Mouse (Mus musculus) midbrain, embryonic 12.5 days (tissue): ENCODE data around the gene Grm5. TPM values are rescaled to one million over a fixed set of nuclear protein-coding genes. Genes with fewer than 3 reads are reported as not detected.

Experiments
- ATAC-seq: fragments of 200-750 bp; cut with Nextera tagmentation; 2 replicates; pipeline ENCODE4 v1.8.0; 2017; ENCODE audit warnings: low read depth, moderate TSS enrichment, moderate library complexity; ENCODE audit not compliant: low FRiP score
- H3K27ac ChIP-seq: fragments of 300-500 bp; sonication (generic); replicated peaks from 2 replicates; pipeline ENCODE4 v1.5.1; 2016; ENCODE audit warnings: mild to moderate bottlenecking
- H3K27me3 ChIP-seq: fragments of 300-500 bp; sonication (generic); 2 replicates; pipeline ENCODE4 v1.6.1; 2016; ENCODE audit warnings: mild to moderate bottlenecking
- H3K36me3 ChIP-seq: fragments of 300-500 bp; sonication (generic); 2 replicates; pipeline ENCODE4 v1.6.1; 2016
- H3K4me1 ChIP-seq: fragments of 300-500 bp; sonication (generic); 2 replicates; pipeline ENCODE4 v1.6.1; 2016
- H3K4me2 ChIP-seq: fragments of 300-500 bp; sonication (generic); replicated peaks from 2 replicates; pipeline ENCODE4 v1.6.1; 2016; ENCODE audit warnings: mild to moderate bottlenecking, moderate library complexity
- H3K4me3 ChIP-seq: fragments of 300-500 bp; sonication (generic); 2 replicates; pipeline ENCODE4 v1.5.1; 2016; ENCODE audit warnings: mild to moderate bottlenecking
- H3K9ac ChIP-seq: fragments of 300-500 bp; sonication (generic); replicated peaks from 2 replicates; pipeline ENCODE4 v1.6.1; 2016; ENCODE audit warnings: mild to moderate bottlenecking, moderate library complexity
- H3K9me3 ChIP-seq: fragments of 300-500 bp; sonication (generic); 2 replicates; pipeline ENCODE4 v1.6.1; 2016; ENCODE audit warnings: mild to moderate bottlenecking
- WGBS: fragments of 180-500 bp; shearing (Covaris S2); methylation state at CpG from one replicate; pipeline ENCODE4 v1.1.7; 2016; 5-methylcytosine and 5-hydroxymethylcytosine counted together
- polyA plus RNA-seq: library from polyadenylated mRNA; unstranded; fragments of >200 nt; fragmentation: Nextera tagmentation; extraction: Ambion mirVana; gene quantifications from 2 replicates; pipeline ENCODE4 v1.2.1, GENCODE M21; 2016

Gene Grm5
- polyA plus RNA-seq, 1 experiment from 2014 or later: 0.84 TPM

DNA sequence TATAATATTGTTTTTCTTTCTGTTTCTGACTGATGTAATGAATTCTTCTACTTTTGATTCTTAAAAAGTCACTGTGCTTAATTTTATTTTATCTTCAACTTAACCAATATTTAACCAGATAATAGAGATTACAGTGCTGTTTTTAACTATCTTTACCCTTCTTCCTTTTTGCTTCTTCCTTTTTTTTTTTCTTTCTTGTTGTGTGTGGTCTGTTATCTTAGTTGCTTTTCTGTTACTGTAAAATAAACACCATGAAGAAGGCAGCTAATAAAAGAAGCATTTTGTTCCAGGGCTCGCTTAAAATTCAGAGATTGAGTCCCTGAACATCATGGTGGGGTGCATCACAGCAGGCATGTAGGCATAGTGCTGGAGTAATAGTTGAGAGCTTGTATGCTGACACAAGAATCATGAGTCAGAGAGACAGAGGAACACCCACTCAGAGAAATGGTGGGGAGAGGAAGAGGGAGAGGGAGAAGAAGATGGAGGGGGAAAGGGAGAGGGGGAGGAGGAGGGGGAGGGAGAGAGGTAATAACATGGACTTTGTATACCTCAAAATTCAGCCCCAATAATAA is 512.7 kb downstream of the Grm5 start:
- ATAC-seq: no peak
- WGBS: 45% methylated on average over 1 of the region's 1 CpGs
- H3K9ac ChIP-seq: no peak overlapping the region

GRCm38 (mm10) chr7:88097715-88098114 is 513.7 kb downstream of the Grm5 start:
- peak; percentile 76 for ATAC-seq

More for the DNA sequence above, 512.7 kb downstream of the Grm5 start:
- H3K9me3 ChIP-seq: no peaks in the 10 kb centered on the region
- H3K27me3 ChIP-seq: no peaks in the 10 kb centered on the region
- H3K27ac ChIP-seq: no peak overlapping the region
- no peak overlapping the region for H3K4me3 ChIP-seq
- H3K4me2 ChIP-seq: no peak overlapping the region
- H3K4me1 ChIP-seq: no peaks in the 10 kb centered on the region
- H3K36me3 ChIP-seq: no peaks in the 10 kb centered on the region

GRCm38 (mm10) chr7:88116724-88117409 is 532.9 kb downstream of the Grm5 start:
- Histone ChIP-seq H3K4me3 (no peak overlapping the region), H3K4me2 (no peak overlapping the region), H3K27ac (no peak overlapping the region), H3K9me3 (no peaks in the 10 kb centered on the region), H3K36me3 (no peaks in the 10 kb centered on the region), H3K4me1 (no peaks in the 10 kb centered on the region), H3K27me3 (no peaks in the 10 kb centered on the region), H3K9ac (no peak overlapping the region)
- ATAC-seq: no peak
- WGBS: 71% methylated on average over 6 of the region's 6 CpGs

More at GRCm38 (mm10) chr7:88097715-88098114, 513.7 kb downstream of the Grm5 start:
- H3K9ac ChIP-seq: no peak overlapping the region
- no peak overlapping the region for H3K27ac ChIP-seq
- WGBS: 11% methylated on average over 1 of the region's 1 CpGs
- no peaks in the 10 kb centered on the region for H3K9me3 ChIP-seq
- H3K36me3 ChIP-seq: no peaks in the 10 kb centered on the region
- H3K27me3 ChIP-seq: no peaks in the 10 kb centered on the region
- no peak overlapping the region for H3K4me2 ChIP-seq
- no peak overlapping the region for H3K4me3 ChIP-seq
- H3K4me1 ChIP-seq: no peaks in the 10 kb centered on the region

- no peak for ATAC-seq
- no peak overlapping the region for H3K27ac ChIP-seq
Observed at GRCm38 (mm10) chr7:88128080-88128848, 544.3 kb downstream of the Grm5 start.

DNA sequence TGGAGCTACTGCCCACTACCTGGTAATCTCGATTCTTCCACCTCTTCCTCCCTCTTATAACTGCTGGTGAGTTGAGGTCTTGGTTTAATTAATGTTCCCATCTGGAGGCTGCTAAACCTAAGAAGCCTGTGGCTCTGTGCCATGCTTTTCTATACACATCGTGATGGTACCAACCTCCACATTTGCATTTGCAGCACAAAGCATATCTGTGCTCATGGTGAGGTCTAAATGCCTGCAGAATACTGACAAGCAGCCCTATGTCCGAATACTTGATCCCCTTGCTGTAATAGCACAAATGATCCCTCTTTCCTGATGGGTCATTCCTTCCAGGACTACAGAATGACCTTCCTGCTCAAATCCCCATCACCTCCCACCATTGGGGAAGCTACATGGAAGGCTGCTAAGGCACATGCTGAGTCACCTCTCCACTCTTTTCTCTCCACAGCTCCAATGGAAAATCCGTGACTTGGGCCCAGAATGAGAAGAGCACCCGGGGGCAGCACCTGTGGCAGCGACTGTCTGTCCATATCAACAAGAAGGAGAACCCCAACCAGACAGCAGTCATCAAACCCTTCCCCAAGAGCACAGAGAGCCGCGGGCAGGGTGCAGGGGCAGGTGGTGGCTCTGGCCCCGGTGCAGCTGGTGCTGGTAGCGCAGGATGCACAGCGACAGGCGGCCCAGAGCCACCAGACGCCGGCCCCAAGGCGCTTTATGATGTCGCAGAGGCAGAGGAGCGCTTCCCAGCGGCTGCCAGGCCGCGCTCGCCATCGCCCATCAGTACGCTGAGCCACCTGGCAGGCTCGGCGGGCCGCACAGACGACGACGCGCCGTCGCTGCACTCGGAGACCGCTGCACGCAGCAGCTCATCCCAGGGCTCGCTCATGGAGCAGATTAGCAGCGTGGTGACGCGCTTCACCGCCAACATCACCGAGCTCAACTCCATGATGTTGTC is 545.8 kb downstream of the Grm5 start:
- H3K4me3 ChIP-seq: peak overlapping the region; percentile 44

More at GRCm38 (mm10) chr7:88128080-88128848, 544.3 kb downstream of the Grm5 start:
- H3K4me3 ChIP-seq: no peak overlapping the region
- WGBS: 88% methylated on average over 8 of the region's 8 CpGs
- no peaks in the 10 kb centered on the region for H3K9me3 ChIP-seq
- no peaks in the 10 kb centered on the region for H3K36me3 ChIP-seq
- no peak overlapping the region for H3K9ac ChIP-seq
- peaks cover 8% of the 10 kb centered on the region; the same call in 1 of the 2 replicates for H3K4me1 ChIP-seq
- H3K27me3 ChIP-seq: peaks cover 15% of the 10 kb centered on the region
- H3K4me2 ChIP-seq: no peak overlapping the region

GRCm38 (mm10) chr7:88130488-88130849 is 546.5 kb downstream of the Grm5 start:
- Histone ChIP-seq H3K27ac (no peak overlapping the region), H3K4me1 (peaks cover 8% of the 10 kb centered on the region; the same call in 1 of the 2 replicates), H3K27me3 (peaks cover 15% of the 10 kb centered on the region), H3K4me2 (peak overlapping the region; percentile 73), H3K9me3 (no peaks in the 10 kb centered on the region), H3K9ac (peak overlapping the region; percentile 57; the same call in 1 of the 2 replicates), H3K36me3 (no peaks in the 10 kb centered on the region), H3K4me3 (peak overlapping the region; percentile 44)
- ATAC-seq: no peak; the same call in 1 of the 2 replicates
- WGBS: 27% methylated on average over 22 of the region's 22 CpGs

More for the DNA sequence above, 545.8 kb downstream of the Grm5 start:
- Histone ChIP-seq H3K27me3 (peaks cover 15% of the 10 kb centered on the region), H3K27ac (no peak overlapping the region), H3K4me1 (peaks cover 8% of the 10 kb centered on the region; the same call in 1 of the 2 replicates), H3K9me3 (no peaks in the 10 kb centered on the region), H3K36me3 (no peaks in the 10 kb centered on the region), H3K4me2 (peak overlapping the region; percentile 73), H3K9ac (peak overlapping the region; percentile 57)
- peak; percentile 95 for ATAC-seq
- 9% methylated on average over 41 of the region's 41 CpGs for whole genome bisulfite sequencing

DNA sequence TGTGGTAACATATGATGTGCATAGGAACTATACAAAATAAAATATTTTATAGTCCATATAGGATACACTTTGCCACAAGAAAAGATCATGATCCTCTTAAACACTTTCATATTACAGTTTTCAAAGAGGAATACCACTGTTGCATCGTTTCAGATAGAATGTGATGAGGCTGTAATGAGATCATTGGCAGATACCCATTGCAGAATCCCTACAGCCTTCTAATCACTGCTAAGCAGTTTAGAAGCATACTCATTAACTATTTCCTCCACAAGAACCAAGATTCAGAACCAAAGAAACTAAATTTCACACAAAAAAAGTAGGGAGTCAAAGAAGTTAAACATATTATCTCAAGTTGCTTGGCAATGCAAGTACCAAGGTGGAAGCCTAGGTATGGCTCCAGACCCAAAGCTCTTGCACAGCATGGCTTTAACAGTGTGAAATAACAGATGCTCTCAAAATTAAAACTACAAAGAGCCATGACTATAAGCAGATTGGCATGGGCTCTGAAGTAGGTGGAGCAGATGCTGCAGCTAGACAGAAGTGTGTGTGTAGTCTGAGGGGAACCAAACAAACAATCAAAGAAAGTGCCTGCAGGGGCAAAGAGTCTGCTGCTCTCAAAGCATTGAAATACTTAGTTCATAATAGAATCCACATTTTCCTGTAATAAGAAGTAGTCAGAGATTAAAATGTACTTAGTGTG is 575.7 kb downstream of the Grm5 start:
- 80% methylated on average over 1 of the region's 1 CpGs for WGBS
- no peak overlapping the region for H3K9ac ChIP-seq
- H3K27ac ChIP-seq: no peak overlapping the region
- no peaks in the 10 kb centered on the region for H3K36me3 ChIP-seq
- ATAC-seq: no peak
- no peaks in the 10 kb centered on the region for H3K27me3 ChIP-seq
- no peaks in the 10 kb centered on the region for H3K9me3 ChIP-seq
- no peaks in the 10 kb centered on the region for H3K4me1 ChIP-seq
- no peak overlapping the region for H3K4me3 ChIP-seq
- no peak overlapping the region for H3K4me2 ChIP-seq

DNA sequence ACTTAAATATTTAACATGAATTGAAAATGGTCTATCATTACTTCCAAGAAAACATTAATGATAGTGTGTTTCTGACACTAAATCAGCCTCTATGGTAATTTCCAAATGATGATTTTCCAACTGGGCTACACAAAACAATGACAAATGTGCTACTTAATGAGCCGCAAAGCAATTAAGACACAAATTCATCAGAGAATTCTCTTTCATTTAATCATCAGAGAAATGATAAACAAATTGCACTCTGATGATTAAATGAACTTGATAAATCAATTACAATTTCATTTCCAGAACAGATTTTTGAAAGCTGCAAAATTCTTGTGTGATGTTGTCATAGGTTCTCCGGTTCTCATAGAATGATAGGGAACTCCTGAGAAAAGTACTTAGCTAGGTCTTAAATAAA is 577.6 kb downstream of the Grm5 start:
- H3K27me3 ChIP-seq: no peaks in the 10 kb centered on the region
- no peak overlapping the region for H3K4me2 ChIP-seq
- no peaks in the 10 kb centered on the region for H3K9me3 ChIP-seq
- no peaks in the 10 kb centered on the region for H3K36me3 ChIP-seq
- no peak overlapping the region for H3K4me3 ChIP-seq
- WGBS: 89% methylated on average over 2 of the region's 2 CpGs
- no peak overlapping the region for H3K27ac ChIP-seq
- H3K9ac ChIP-seq: no peak overlapping the region
- ATAC-seq: no peak
- no peaks in the 10 kb centered on the region for H3K4me1 ChIP-seq

Other genes starting within 250 kb of the Grm5 start
- 0.14 TPM in 1 of 2 replicates, not detected in the other for gene Tyr, start 90.7 kb upstream of the Grm5 start, polyA plus RNA-seq